Mouse (Mus musculus): ENCODE data around the gene Acad11.

DNA sequence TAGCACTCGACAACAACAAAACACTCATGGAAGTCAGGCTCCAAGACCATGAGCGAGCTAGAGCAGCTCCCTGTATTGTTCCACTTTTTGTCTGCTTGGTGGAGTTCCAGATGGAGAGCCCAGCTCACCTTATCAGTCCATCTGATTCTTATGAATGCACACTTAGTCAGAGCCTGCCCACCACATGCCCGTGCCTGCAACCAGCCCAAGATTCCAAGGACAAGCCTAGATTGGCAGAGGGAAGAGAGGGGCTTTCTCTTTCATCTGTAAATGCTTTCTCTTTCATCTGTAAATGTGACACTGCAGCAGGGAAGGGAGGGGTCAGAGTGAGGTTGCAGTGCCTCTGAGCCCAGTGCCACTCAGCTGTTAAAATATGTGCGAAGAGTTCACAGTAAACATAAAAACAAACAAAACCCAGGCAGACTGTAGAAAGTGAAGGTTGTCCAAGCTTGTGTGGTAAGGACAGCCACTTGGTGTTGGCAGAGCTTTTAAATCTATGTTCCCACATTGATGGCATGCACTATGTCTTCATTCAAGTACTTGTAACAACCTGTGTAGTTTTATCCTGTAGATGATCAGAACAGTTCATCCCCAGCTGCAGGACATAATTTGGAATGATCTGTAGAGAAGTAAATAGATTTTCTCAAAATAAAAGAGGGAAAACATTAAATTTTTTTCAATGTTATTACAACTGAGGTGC lies 22.7 kb downstream of the Acad11 start:
- TF ChIP-seq POLR2A (IDR thresholded peaks at IDR 0.05; ENCODE audit: extremely low read depth, insufficient read depth, low read length) (no peak), CTCF (IDR thresholded peaks at IDR 0.05; ENCODE audit: low read depth, low read length) (no peak)

Data from liver, adult 2 months (tissue).